Mouse (Mus musculus) midbrain, embryonic 12.5 days (tissue): Measurements from ENCODE around the gene Vipr1. TPM values are rescaled to one million over a fixed set of nuclear protein-coding genes. Genes with fewer than 3 reads are reported as not detected.

ENCODE experiments used
- ATAC-seq: fragments of 200-750 bp; cut with Nextera tagmentation; 2 replicates; pipeline ENCODE4 v1.8.0; 2017; ENCODE audit warnings: low read depth, moderate TSS enrichment, moderate library complexity; ENCODE audit not compliant: low FRiP score
- H3K27ac ChIP-seq: fragments of 300-500 bp; sonication (generic); replicated peaks from 2 replicates; pipeline ENCODE4 v1.5.1; 2016; ENCODE audit warnings: mild to moderate bottlenecking
- H3K27me3 ChIP-seq: fragments of 300-500 bp; sonication (generic); 2 replicates; pipeline ENCODE4 v1.6.1; 2016; ENCODE audit warnings: mild to moderate bottlenecking
- H3K36me3 ChIP-seq: fragments of 300-500 bp; sonication (generic); 2 replicates; pipeline ENCODE4 v1.6.1; 2016
- H3K4me1 ChIP-seq: fragments of 300-500 bp; sonication (generic); 2 replicates; pipeline ENCODE4 v1.6.1; 2016
- H3K4me2 ChIP-seq: fragments of 300-500 bp; sonication (generic); replicated peaks from 2 replicates; pipeline ENCODE4 v1.6.1; 2016; ENCODE audit warnings: mild to moderate bottlenecking, moderate library complexity
- H3K4me3 ChIP-seq: fragments of 300-500 bp; sonication (generic); 2 replicates; pipeline ENCODE4 v1.5.1; 2016; ENCODE audit warnings: mild to moderate bottlenecking
- H3K9ac ChIP-seq: fragments of 300-500 bp; sonication (generic); replicated peaks from 2 replicates; pipeline ENCODE4 v1.6.1; 2016; ENCODE audit warnings: mild to moderate bottlenecking, moderate library complexity
- H3K9me3 ChIP-seq: fragments of 300-500 bp; sonication (generic); 2 replicates; pipeline ENCODE4 v1.6.1; 2016; ENCODE audit warnings: mild to moderate bottlenecking
- WGBS: fragments of 180-500 bp; shearing (Covaris S2); methylation state at CpG from one replicate; pipeline ENCODE4 v1.1.7; 2016; 5-methylcytosine and 5-hydroxymethylcytosine counted together
- polyA plus RNA-seq: library from polyadenylated mRNA; unstranded; fragments of >200 nt; fragmentation: Nextera tagmentation; extraction: Ambion mirVana; gene quantifications from 2 replicates; pipeline ENCODE4 v1.2.1, GENCODE M21; 2016

The Vipr1 gene
- polyA plus RNA-seq, 1 experiment from 2014 or later: 0.18 TPM

DNA sequence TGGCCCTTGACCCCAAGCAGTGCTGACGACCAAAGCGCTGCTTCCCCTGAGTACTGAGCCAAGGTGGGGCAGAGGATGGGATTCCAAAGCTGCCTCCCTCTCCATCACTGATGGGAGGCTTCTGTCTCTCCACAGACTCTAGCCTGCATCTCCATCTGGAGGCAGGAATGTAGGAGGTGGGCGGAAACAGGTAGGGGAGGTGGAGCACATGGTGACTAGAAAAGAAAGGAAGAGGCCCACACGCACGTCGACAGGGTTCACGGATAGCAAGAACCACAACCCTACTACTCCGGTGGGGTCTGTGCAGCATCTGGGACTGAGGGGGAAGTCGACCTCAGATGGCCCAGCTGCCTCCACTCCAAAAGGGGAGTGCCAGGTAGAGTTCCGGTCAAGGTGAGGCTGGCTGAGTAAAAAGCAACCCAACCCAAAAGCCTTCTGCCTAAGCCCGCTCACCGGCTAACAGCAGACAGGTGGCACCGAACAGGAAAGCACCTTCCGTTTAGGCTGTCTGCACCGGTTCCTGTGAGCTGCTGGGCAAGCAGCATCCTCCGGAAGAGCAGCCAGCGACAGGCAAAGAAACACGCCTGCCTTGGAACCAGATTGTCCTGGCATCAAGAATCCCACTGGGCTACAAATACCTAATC is 39.6 kb downstream of the Vipr1 start:
- Histone ChIP-seq H3K4me1 (no peaks in the 10 kb centered on the region), H3K4me2 (no peak overlapping the region), H3K9me3 (no peaks in the 10 kb centered on the region), H3K27ac (no peak overlapping the region), H3K36me3 (peaks cover 44% of the 10 kb centered on the region), H3K4me3 (no peak overlapping the region), H3K9ac (no peak overlapping the region), H3K27me3 (no peaks in the 10 kb centered on the region)
- WGBS: 78% methylated on average over 18 of the region's 18 CpGs
- no peak for ATAC-seq

DNA sequence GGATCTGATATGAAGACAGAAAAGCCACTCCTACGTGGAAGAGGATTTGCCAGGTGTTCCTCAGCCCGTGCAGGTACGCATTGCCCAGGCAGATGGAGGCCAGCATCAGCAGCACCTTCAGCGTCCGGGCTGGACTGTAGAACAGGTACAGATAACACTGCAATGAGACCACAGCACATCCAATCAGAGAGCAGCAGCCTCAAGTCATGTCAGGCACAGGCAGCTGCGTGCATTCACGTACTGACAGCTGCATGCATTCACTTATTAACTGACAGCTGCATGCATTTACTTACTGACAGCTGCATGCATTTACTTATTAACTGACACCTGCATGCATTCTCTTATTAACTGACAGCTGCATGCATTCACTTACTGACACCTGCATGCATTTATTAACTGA is 42.2 kb downstream of the Vipr1 start:
- 83% methylated on average over 7 of the region's 7 CpGs for WGBS
- no peak for ATAC-seq

DNA sequence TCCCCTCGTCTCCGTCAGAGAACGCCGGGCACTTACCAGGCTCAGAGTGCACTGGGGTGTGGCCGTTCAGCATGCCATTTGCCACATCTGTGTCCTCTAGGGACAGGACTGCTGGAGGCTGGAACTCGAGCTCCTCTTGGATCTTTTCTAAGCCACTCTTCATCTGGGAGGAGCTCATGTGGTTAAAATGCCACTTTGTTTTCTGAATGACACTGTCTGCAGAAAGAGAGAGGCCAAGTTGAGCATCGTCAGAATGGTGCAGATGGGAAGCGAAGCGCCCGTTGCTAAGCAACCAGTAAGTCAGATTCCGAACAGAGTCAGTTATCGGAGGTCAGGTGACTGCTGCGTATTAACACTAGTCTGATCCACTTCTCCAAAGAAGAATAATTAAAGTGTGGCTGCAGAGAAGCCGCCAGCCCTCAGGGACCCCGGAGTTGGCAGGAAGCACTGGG is 47.7 kb downstream of the Vipr1 start:
- H3K36me3 ChIP-seq: peaks cover 51% of the 10 kb centered on the region
- H3K4me1 ChIP-seq: peaks cover 19% of the 10 kb centered on the region
- H3K27me3 ChIP-seq: no peaks in the 10 kb centered on the region
- no peaks in the 10 kb centered on the region for H3K9me3 ChIP-seq
- peak overlapping the region; percentile 35 for H3K4me2 ChIP-seq
- 0 out of 2 replicates have a peak overlapping the region, but pooled peaks have one; percentile 9 for H3K4me3 ChIP-seq
- H3K27ac ChIP-seq: peak overlapping the region; percentile 75
- H3K9ac ChIP-seq: no peak overlapping the region
- peak; percentile 87 for ATAC-seq
- WGBS: 48% methylated on average over 15 of the region's 15 CpGs

More for the DNA sequence above, 42.2 kb downstream of the Vipr1 start:
- Histone ChIP-seq H3K4me2 (no peak overlapping the region), H3K36me3 (peaks cover 55% of the 10 kb centered on the region), H3K9ac (no peak overlapping the region), H3K9me3 (no peaks in the 10 kb centered on the region), H3K27ac (no peak overlapping the region), H3K4me1 (0 out of 2 replicates have a peak, but pooled peaks cover under 1% of the 10 kb centered on the region), H3K4me3 (no peak overlapping the region), H3K27me3 (no peaks in the 10 kb centered on the region)

DNA sequence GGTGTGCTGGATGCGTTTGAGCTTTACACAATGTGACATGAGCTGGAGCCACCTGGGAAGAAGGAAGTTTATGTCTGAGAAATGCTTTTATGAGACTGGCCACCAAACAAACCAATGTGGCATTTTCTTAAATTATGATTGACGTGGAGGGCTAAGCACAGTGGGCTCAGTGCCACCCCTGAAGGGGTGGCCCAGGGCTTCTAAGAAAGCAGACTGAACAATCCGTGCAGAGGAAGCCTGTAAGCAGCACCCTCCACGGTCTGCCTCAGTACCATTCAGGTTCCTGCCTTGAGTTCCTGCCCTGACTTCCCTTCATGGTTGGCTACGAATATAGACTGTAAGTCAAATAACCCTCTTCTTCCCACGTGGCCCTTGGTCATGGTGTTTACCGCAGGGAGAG is 48.2 kb downstream of the Vipr1 start:
- no peak overlapping the region for H3K9ac ChIP-seq
- no peaks in the 10 kb centered on the region for H3K9me3 ChIP-seq
- H3K4me3 ChIP-seq: no peak overlapping the region
- peak overlapping the region; percentile 35 for H3K4me2 ChIP-seq
- H3K36me3 ChIP-seq: peaks cover 51% of the 10 kb centered on the region
- WGBS: 87% methylated on average over 7 of the region's 7 CpGs
- peak overlapping the region; percentile 75 for H3K27ac ChIP-seq
- no peaks in the 10 kb centered on the region for H3K27me3 ChIP-seq
- peak; percentile 25 for ATAC-seq
- peaks cover 19% of the 10 kb centered on the region for H3K4me1 ChIP-seq

DNA sequence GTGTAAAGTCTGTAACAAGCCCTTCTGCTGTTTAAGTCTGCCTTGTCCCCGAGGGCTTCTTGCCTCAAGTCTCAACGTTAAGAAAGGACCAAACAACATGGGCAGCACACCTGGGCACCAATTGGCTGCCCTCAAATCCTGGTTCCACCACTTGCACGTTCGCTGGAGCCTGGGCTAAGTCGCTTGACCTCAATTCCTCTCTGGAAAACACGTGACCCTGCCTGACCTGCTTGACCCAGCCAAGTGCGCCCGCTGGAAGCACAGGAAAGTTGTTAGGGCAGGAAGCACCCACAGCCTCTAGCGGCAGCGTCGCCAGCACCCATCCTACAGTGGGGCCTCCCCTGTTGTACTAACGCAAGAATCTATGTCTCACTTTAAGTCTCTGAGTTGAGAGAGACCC is 52.2 kb downstream of the Vipr1 start:
- Histone ChIP-seq H3K36me3 (peaks cover 57% of the 10 kb centered on the region), H3K4me2 (no peak overlapping the region), H3K27ac (no peak overlapping the region), H3K9me3 (no peaks in the 10 kb centered on the region), H3K4me3 (no peak overlapping the region), H3K9ac (no peak overlapping the region), H3K27me3 (no peaks in the 10 kb centered on the region), H3K4me1 (peaks cover 18% of the 10 kb centered on the region)
- WGBS: 79% methylated on average over 12 of the region's 12 CpGs
- no peak for ATAC-seq

DNA sequence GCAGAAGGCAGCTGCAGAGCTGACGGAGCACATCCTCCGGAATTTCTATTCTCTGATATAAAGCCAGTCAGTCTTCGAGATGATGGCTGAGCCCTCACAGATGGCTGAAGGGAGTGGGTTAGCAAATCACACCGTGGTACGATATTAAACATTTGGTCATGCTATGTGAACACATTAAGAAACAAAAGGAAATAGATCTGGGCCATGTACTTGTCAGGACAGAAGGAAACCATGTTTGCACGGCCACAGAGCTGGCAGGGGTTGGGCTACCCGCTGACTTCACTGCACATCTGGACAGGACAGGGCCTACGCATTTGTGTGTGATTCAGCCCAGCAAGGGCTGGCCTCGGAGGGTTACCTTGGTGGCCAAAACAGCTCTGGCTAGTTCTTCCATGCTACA is 54.1 kb downstream of the Vipr1 start:
- Histone ChIP-seq H3K9ac (no peak overlapping the region), H3K27ac (no peak overlapping the region), H3K4me1 (peaks cover under 1% of the 10 kb centered on the region; the same call in 1 of the 2 replicates), H3K9me3 (no peaks in the 10 kb centered on the region), H3K4me3 (no peak overlapping the region), H3K36me3 (peaks cover 65% of the 10 kb centered on the region), H3K27me3 (no peaks in the 10 kb centered on the region), H3K4me2 (no peak overlapping the region)
- ATAC-seq: no peak
- 96% methylated on average over 9 of the region's 9 CpGs for WGBS

DNA sequence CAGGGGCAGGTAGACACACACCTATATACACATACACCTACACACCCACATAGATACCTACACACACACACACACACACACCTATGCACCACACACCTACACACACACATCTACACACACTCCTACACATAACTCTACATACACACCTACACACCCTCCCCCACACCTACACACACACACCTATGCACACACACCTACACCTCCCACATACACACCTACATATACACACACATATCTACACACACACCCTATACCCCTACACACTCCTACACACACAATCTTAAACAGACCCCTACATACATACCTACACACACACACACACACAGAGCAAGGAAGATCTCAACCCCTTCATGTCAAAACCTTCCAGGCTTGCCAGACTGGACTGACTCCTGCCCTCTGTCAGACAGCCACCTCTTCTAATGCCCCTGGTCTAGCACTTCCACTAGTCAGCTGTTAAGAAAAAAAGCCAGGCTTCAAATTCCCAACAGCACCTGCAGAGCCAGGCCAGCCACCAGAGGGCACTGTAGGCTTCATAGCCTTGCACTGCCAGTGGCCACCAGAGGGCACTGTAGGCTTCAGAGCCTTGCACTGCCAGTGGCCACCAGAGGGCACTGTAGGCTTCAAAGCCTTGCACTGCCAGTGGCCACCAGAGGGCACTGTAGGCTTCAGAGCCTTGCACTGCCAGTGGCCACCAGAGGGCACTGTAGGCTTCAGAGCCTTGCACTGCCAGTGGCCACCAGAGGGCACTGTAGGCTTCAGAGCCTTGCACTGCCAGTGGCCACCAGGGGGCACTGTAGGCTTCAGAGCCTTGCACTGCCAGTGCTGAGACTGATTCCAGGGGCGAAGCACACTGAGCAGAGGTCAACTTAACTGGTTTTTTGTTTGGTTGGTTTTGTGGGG is 54.9 kb downstream of the Vipr1 start:
- H3K4me1 ChIP-seq: no peaks in the 10 kb centered on the region
- H3K4me2 ChIP-seq: no peak overlapping the region
- no peak overlapping the region for H3K9ac ChIP-seq
- ATAC-seq: no peak
- H3K27ac ChIP-seq: no peak overlapping the region
- H3K27me3 ChIP-seq: no peaks in the 10 kb centered on the region
- H3K4me3 ChIP-seq: no peak overlapping the region
- no peaks in the 10 kb centered on the region for H3K9me3 ChIP-seq
- H3K36me3 ChIP-seq: peaks cover 58% of the 10 kb centered on the region
- 95% methylated on average over 1 of the region's 1 CpGs for WGBS

DNA sequence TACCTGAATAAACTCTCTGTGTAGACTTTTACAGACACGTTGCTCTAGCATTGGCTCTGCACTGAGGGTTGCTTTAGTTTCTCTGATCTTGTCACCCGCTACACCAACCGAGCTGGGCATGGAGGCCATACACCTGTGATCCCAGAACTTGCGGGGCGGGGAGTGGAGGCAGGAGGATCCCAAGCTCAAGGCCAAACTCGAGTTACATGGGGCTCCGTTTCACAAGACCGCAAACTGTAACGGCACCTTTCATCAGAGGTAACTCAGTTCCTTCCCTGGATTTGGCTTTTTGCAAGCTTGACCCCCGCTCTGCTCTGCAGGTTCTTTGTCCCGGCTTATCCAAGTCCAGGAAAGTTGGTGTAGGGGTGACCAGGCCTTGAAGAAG is 61.7 kb downstream of the Vipr1 start:
- 38% methylated on average over 11 of the region's 11 CpGs for WGBS
- Histone ChIP-seq H3K9ac (peak overlapping the region; percentile 72), H3K27ac (peak overlapping the region; percentile 69)

DNA sequence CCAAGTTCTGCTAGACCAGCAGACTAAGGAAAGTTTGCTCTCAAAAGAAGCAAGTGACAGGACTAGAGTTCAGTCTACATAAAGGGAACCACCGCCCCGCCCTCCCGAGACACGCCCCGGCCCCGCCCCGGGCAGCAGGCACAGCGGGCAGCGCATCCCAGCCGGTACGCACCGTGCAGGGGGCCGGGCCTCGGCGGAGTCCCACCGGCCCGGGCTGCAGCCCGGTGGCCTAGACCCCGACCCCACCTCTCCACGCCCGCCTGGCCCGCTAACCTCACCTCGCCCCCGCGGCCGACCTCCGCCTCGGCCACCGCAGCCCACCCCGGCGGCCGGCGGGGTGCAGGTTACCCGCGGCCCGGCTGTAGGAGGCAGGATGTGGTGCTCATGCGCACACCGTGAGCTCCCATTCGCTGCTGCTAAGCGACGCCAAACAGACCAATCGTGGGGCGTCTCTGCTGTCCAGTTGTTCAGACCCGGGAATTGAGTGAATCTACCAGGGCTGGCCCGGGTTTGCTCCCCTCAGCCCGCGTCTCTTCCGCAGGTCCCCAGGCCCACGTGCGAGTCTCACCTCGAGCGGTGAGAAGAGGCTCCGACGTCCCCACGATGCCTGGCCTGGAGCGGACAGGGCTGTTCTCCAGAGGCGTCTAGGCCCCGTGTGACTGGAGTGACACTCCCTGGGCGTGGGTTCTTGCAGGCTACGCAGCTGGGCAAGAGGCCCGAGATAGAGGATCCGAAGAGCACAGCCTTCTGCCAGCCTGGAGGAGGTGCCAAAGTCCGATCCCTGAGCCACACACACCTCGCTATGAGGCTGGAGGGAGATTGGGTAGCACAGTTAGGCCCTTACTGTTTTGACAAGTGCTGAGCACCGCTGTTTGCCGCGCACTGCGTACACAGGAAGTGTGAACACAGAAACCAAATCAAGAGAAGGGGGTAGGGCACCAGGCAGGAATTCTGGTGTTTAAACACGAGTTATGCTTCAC is 62.4 kb downstream of the Vipr1 start, which contains the start of gene Sec22c:
TSS of gene Sec22c (minus strand) at position 845 of the 980 bp plus-strand sequence.
- WGBS: 1% methylated on average over 66 of the region's 69 CpGs
- peak within 1 kb of the TSS; percentile 69 for H3K27ac ChIP-seq

More for the DNA sequence above, 61.7 kb downstream of the Vipr1 start:
- Histone ChIP-seq H3K36me3 (peaks cover 15% of the 10 kb centered on the region), H3K27me3 (peaks cover 12% of the 10 kb centered on the region; the same call in 1 of the 2 replicates), H3K4me2 (peak overlapping the region; percentile 88), H3K9me3 (no peaks in the 10 kb centered on the region), H3K4me3 (peak overlapping the region; percentile 86), H3K4me1 (peaks cover 23% of the 10 kb centered on the region)
- no peak for ATAC-seq

DNA sequence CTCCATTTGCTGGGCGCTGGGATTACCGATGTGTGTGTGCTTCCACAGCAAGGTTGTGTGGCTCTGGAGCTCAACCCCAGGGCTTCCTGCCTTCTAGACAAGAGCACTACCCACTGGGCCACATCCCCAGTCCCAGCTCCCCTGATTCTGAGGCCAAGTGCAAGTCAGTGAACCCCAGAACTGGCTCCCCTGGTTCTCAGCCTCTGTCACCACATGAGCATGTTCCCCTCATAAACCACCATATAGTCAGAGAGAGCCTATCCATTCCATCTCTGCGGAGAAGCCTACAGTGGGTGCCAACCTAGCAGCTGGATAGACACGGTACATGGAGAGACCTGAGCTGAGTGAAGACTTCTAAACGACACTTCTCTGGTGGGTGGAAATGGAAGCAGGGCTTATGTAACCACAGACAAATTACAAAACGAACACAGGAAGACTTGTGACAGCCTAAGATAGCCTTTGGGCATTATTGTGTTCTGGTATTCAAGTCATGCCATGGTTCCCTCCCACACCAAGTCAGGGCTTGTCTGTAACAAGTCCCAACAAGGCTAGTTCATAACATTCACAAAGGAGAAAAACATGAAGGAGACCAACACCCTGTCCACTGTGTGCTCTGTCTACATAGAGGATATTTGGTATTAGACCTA is 63.6 kb downstream of the Vipr1 start:
- Histone ChIP-seq H3K9ac (no peak overlapping the region), H3K4me1 (peaks cover 31% of the 10 kb centered on the region), H3K36me3 (no peaks in the 10 kb centered on the region), H3K27me3 (peaks cover 12% of the 10 kb centered on the region; the same call in 1 of the 2 replicates), H3K4me3 (no peak overlapping the region), H3K4me2 (no peak overlapping the region), H3K27ac (no peak overlapping the region), H3K9me3 (no peaks in the 10 kb centered on the region)
- WGBS: 82% methylated on average over 6 of the region's 6 CpGs
- no peak for ATAC-seq

More for the DNA sequence above, 62.4 kb downstream of the Vipr1 start, which contains the start of gene Sec22c:
- peak; percentile 98 for ATAC-seq
- H3K27me3 ChIP-seq: peaks cover 12% of the 10 kb centered on the region; the same call in 1 of the 2 replicates
- H3K9me3 ChIP-seq: no peaks in the 10 kb centered on the region
- H3K4me2 ChIP-seq: peak within 1 kb of the TSS; percentile 88
- peak within 1 kb of the TSS; percentile 72 for H3K9ac ChIP-seq
- H3K4me1 ChIP-seq: peaks cover 26% of the 10 kb centered on the region
- peaks cover 9% of the 10 kb centered on the region for H3K36me3 ChIP-seq
- H3K4me3 ChIP-seq: peak within 1 kb of the TSS; percentile 86

DNA sequence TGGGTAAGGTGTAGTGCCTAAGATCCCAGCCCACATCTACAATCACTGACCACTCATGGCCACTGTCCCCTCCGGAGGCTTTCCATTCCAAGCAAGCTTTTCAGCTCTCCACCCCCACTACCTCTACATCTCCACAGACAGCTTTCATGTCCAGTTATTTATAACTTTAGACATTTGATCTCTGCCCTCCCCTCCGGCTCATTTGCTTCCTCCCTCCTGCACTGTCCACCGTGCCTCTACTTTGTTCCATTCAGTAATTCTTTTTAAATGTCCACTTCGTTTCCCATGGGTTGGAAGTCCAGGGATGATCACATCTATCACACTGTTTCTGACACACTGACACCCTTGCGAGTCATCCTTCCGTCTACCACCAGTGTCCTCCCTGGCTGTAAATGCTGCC is 65.3 kb downstream of the Vipr1 start:
- WGBS: 77% methylated on average over 6 of the region's 6 CpGs
- no peak overlapping the region for H3K27ac ChIP-seq
- H3K36me3 ChIP-seq: peaks cover 5% of the 10 kb centered on the region; the same call in 1 of the 2 replicates
- H3K4me1 ChIP-seq: peaks cover 39% of the 10 kb centered on the region
- no peak overlapping the region for H3K4me2 ChIP-seq
- no peaks in the 10 kb centered on the region for H3K9me3 ChIP-seq
- no peak overlapping the region for H3K9ac ChIP-seq
- no peak overlapping the region for H3K4me3 ChIP-seq
- peaks cover 12% of the 10 kb centered on the region; the same call in 1 of the 2 replicates for H3K27me3 ChIP-seq
- no peak for ATAC-seq
